Mouse (Mus musculus) liver, postnatal 0 days (tissue): Measurements from ENCODE around the gene Efna2. TPM values are rescaled to one million over a fixed set of nuclear protein-coding genes. Genes with fewer than 3 reads are reported as not detected.

Experiments used
- ATAC-seq: fragments of 200-750 bp; cut with Nextera tagmentation; 2 replicates; pipeline ENCODE4 v1.8.0; 2017; ENCODE audit warnings: mild to moderate bottlenecking, moderate library complexity
- DNase-seq: peaks from one replicate; pipeline ENCODE4 v3.0.0-alpha.2; 2016
- H3K27ac ChIP-seq: fragments of 300-500 bp; sonication (generic); 2 replicates; pipeline ENCODE4 v1.5.1; 2014; ENCODE audit warnings: antibody characterized with exemption, moderate library complexity, mild to moderate bottlenecking, low read depth
- H3K27me3 ChIP-seq: fragments of 300-500 bp; sonication (generic); 2 replicates; pipeline ENCODE4 v1.6.1; 2014; ENCODE audit warnings: low read length, control low read depth, mixed read lengths; ENCODE audit not compliant: insufficient read depth
- H3K36me3 ChIP-seq: fragments of 300-500 bp; sonication (generic); replicated peaks from 2 replicates; pipeline ENCODE4 v1.6.1; 2014; ENCODE audit warnings: mild to moderate bottlenecking, control low read depth, low read length, moderate library complexity, mixed read lengths; ENCODE audit not compliant: insufficient read depth
- H3K4me1 ChIP-seq: fragments of 300-500 bp; sonication (generic); 2 replicates; pipeline ENCODE4 v1.6.1; 2014; ENCODE audit warnings: antibody characterized with exemption, mild to moderate bottlenecking, control low read depth; ENCODE audit not compliant: insufficient read depth
- H3K4me2 ChIP-seq: fragments of 300-500 bp; sonication (generic); 2 replicates; pipeline ENCODE4 v1.6.1; 2014; ENCODE audit warnings: low read depth, mild to moderate bottlenecking, low read length, moderate library complexity, mixed read lengths
- H3K4me3 ChIP-seq: fragments of 300-500 bp; sonication (generic); 2 replicates; pipeline ENCODE4 v1.5.1; 2014; ENCODE audit warnings: low read depth, low read length
- H3K9ac ChIP-seq: fragments of 300-500 bp; sonication (generic); replicated peaks from 2 replicates; pipeline ENCODE4 v1.6.1; 2014; ENCODE audit warnings: mild to moderate bottlenecking, moderate library complexity
- H3K9me3 ChIP-seq: fragments of 300-500 bp; sonication (generic); 2 replicates; pipeline ENCODE4 v1.6.1; 2016; ENCODE audit warnings: mild to moderate bottlenecking, control low read depth, low read length, mixed read lengths
- CTCF ChIP-seq: sonication (generic); IDR thresholded peaks from 2 replicates; pipeline ENCODE4 v1.5.1; 2016; ENCODE audit warnings: antibody characterized with exemption, low read depth
- EP300 ChIP-seq: IDR thresholded peaks from 2 replicates; pipeline ENCODE4 v1.6.1; 2016; ENCODE audit warnings: antibody characterized with exemption, low read depth, mild to moderate bottlenecking
- WGBS: fragments of 180-500 bp; shearing (Covaris S2); extraction: QIAGEN DNeasy Blood & Tissue Kit; methylation state at CpG from one replicate; pipeline ENCODE4 v1.1.7; 2014; ENCODE audit not compliant: insufficient replicate concordance; 5-methylcytosine and 5-hydroxymethylcytosine counted together
- polyA plus RNA-seq: library from polyadenylated mRNA; unstranded; fragments of >200 nt; fragmentation: Nextera tagmentation; extraction: Ambion mirVana; gene quantifications from 2 replicates; pipeline ENCODE4 v1.2.1, GENCODE M21; 2015

Efna2 gene
- 0.15 and 0.18 TPM in 2 replicates for polyA plus RNA-seq

DNA sequence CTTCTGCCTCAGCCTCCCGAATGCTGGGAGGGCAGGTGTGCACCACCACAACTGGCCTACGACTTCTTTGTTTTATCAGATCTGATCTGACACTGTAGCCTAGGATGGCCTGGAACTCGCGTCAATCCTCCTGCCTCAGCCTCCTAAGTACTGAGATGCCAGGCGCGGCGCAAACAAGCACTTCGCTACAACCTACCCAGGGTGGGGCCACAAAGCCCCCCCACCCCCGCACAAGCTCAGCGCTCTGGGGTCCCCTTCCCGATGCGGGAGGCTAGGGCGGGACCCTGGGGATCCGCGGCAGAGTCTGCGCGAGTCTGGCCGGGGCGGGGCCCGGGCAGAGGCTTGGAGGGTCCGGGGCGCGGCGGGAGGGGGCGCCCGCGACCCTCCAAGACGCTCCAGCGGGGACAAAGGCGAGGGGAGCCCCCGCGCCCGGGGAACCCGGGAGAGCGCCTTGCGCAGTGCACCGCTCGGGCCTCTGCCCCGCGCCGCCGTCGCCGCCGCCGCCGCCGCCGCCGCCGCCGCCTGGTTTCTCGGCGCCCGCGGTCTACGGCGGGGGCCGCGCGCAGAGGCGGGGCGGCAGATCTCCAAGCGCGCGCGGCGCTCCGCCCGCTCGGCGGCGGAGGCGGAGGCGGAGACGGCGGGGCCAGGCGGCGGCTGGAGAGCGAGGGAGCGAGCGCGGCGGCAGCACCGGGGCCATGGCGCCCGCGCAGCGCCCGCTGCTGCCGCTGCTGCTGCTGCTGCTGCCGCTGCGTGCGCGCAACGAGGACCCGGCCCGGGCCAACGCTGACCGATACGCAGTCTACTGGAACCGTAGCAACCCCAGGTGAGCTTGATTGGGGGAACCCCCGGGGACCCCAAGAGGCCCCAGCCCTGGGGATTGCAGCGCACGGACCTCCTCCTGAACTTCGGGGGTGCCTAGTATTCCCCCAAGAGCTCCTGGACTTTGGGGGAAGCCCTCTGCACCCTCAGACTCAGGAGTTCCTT, at the start of gene Efna2:
Gene Efna2 (plus strand): TSS at position 415 of the 984 bp plus-strand sequence.
- WGBS, result 6% methylated on average over 44 of the region's 106 CpGs
- H3K4me3 ChIP-seq, result peak within 1 kb of the TSS; percentile 46
- 0 out of 2 replicates have a peak, but pooled peaks have one; percentile 5 for ATAC-seq
- H3K9ac ChIP-seq, result peak within 1 kb of the TSS; percentile 44; the same call in 1 of the 2 replicates
- peaks cover 39% of the 10 kb centered on the region for H3K27me3 ChIP-seq
- TF ChIP-seq EP300 (no peak), CTCF (no peak)
- H3K27ac ChIP-seq, result no peak within 1 kb of the TSS
- peak within 1 kb of the TSS; percentile 66 for H3K4me2 ChIP-seq
- peaks cover 3% of the 10 kb centered on the region; the same call in 1 of the 2 replicates for H3K4me1 ChIP-seq
- H3K36me3 ChIP-seq, result no peaks in the 10 kb centered on the region
- DNase-seq, result no peak
- no peaks in the 10 kb centered on the region for H3K9me3 ChIP-seq

DNA sequence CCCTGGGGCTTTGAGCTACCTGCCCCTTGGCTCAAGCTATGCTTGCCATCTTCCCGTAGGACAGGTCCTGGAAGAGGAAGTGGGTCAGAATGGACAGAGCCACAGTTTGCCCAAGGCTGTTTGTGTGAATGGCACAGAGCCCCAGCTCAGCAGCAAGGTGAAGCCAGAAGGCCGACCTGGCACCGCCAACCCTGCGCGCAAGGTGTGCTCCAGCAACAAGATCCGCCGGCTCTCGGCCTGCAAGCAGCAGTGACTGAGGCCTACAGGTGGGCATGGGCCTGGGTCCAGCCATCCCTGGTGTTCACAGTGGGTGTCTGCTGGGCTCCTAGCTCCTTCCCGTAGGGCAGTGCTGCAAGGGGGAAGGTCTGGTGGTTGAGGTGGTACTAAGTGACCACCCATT, 49.4 kb upstream of the Efna2 start:
- DNase-seq, result no peak
- Histone ChIP-seq H3K9ac (no peak overlapping the region), H3K36me3 (peaks cover 62% of the 10 kb centered on the region), H3K4me1 (peaks cover 17% of the 10 kb centered on the region), H3K9me3 (no peaks in the 10 kb centered on the region), H3K27ac (peak overlapping the region; percentile 66), H3K4me3 (no peak overlapping the region), H3K27me3 (no peaks in the 10 kb centered on the region), H3K4me2 (peak overlapping the region; percentile 13; the same call in 1 of the 2 replicates)
- TF ChIP-seq CTCF (no peak), EP300 (no peak)
- whole genome bisulfite sequencing, result 89% methylated on average over 9 of the region's 9 CpGs
- no peak for ATAC-seq

- Histone ChIP-seq H3K9me3 (no peaks in the 10 kb centered on the region), H3K4me3 (no peak overlapping the region), H3K4me2 (peak overlapping the region; percentile 13; the same call in 1 of the 2 replicates), H3K9ac (no peak overlapping the region; the same call in 1 of the 2 replicates), H3K36me3 (peaks cover 55% of the 10 kb centered on the region), H3K27ac (peak overlapping the region; percentile 66), H3K27me3 (no peaks in the 10 kb centered on the region), H3K4me1 (peaks cover 17% of the 10 kb centered on the region)
- ATAC-seq (peak; percentile 86), DNase-seq (peak; percentile 69)
- 70% methylated on average over 18 of the region's 18 CpGs for WGBS
- TF ChIP-seq EP300, result no peak
- TF ChIP-seq CTCF, result peak; percentile 36
Observed at GRCm38 (mm10) chr10:80130403-80131031, 48.8 kb upstream of the Efna2 start.

GRCm38 (mm10) chr10:80131316-80131951, 47.8 kb upstream of the Efna2 start:
- Histone ChIP-seq H3K36me3 (peaks cover 46% of the 10 kb centered on the region), H3K4me2 (no peak overlapping the region), H3K27ac (peak overlapping the region; percentile 48; the same call in 1 of the 2 replicates), H3K9ac (peak overlapping the region; percentile 21; the same call in 1 of the 2 replicates), H3K9me3 (no peaks in the 10 kb centered on the region), H3K27me3 (peaks cover 4% of the 10 kb centered on the region), H3K4me1 (peaks cover 19% of the 10 kb centered on the region), H3K4me3 (no peak overlapping the region)
- ATAC-seq, result no peak
- 52% methylated on average over 55 of the region's 55 CpGs for WGBS
- DNase-seq, result no peak
- TF ChIP-seq EP300, result no peak
- no peak for TF ChIP-seq CTCF

GRCm38 (mm10) chr10:80131952-80132350, 47.3 kb upstream of the Efna2 start:
- H3K9ac ChIP-seq, result no peak overlapping the region
- 78% methylated on average over 27 of the region's 27 CpGs for WGBS
- no peak for ATAC-seq
- H3K27me3 ChIP-seq, result peaks cover 9% of the 10 kb centered on the region
- H3K27ac ChIP-seq, result no peak overlapping the region
- H3K4me1 ChIP-seq, result peaks cover 24% of the 10 kb centered on the region
- TF ChIP-seq EP300 (no peak), CTCF (no peak)
- no peak for DNase-seq
- peaks cover 41% of the 10 kb centered on the region for H3K36me3 ChIP-seq
- no peaks in the 10 kb centered on the region for H3K9me3 ChIP-seq
- no peak overlapping the region for H3K4me3 ChIP-seq
- H3K4me2 ChIP-seq, result no peak overlapping the region
